Mouse (Mus musculus) neutrophil, adult 5-6 weeks (primary cell): ENCODE measurements around the gene Xrcc4. TPM values are rescaled to one million over a fixed set of nuclear protein-coding genes. Genes with fewer than 3 reads are reported as not detected.
"Not testable (repeated sequence)": the region's sequence is repeated elsewhere in the genome, so short reads cannot be mapped to it uniquely, and the experiment has no call there.

ENCODE experiments used
- ATAC-seq: fragments of 151-379, 151-347 bp; 2 replicates; pipeline ENCODE4 v1.8.0; 2017; ENCODE audit warnings: mild to moderate bottlenecking, moderate TSS enrichment; ENCODE audit not compliant: insufficient number of reproducible peaks, poor library complexity, low FRiP score, severe bottlenecking; ENCODE audit errors: extremely low read depth
- total RNA-seq: library from RNA; stranded (forward); fragments of 200-1000 nt; gene quantifications from 2 replicates; pipeline ENCODE4 v1.2.3, GENCODE M21; 2017

The Xrcc4 gene
- total RNA-seq, 1 experiment from 2014 or later = 28.5 TPM

- not testable (repeated sequence) for ATAC-seq
Observed at GRCm38 (mm10) chr13:89750562-89750961, 338.8 kb downstream of the Xrcc4 start.

GRCm38 (mm10) chr13:89743201-89743600 lies 346.2 kb downstream of the Xrcc4 start:
- no peak for ATAC-seq

GRCm38 (mm10) chr13:89742686-89743200 lies 346.7 kb downstream of the Xrcc4 start:
- ATAC-seq = no peak

- ATAC-seq = 0 out of 2 replicates have a peak, but pooled peaks have one; percentile 14
Observed at GRCm38 (mm10) chr13:89741766-89742685, 347.4 kb downstream of the Xrcc4 start, which contains the start of gene Vcan. Vcan (minus strand) TSS chr13:89742509.

GRCm38 (mm10) chr13:89741116-89741551 lies 348.3 kb downstream of the Xrcc4 start:
- ATAC-seq = no peak

- ATAC-seq = peak; percentile 64
Observed at GRCm38 (mm10) chr13:89740243-89741115, 348.9 kb downstream of the Xrcc4 start.

- no peak for ATAC-seq
Observed at GRCm38 (mm10) chr13:89739696-89740242, 349.6 kb downstream of the Xrcc4 start.

GRCm38 (mm10) chr13:89738776-89739695 lies 350.4 kb downstream of the Xrcc4 start:
- ATAC-seq = peak; percentile 60

GRCm38 (mm10) chr13:89738275-89738674 lies 351.1 kb downstream of the Xrcc4 start:
- ATAC-seq = no peak

GRCm38 (mm10) chr13:89735111-89735510 lies 354.3 kb downstream of the Xrcc4 start:
- no peak for ATAC-seq

- ATAC-seq = no peak
Observed at GRCm38 (mm10) chr13:89726492-89726891, 362.9 kb downstream of the Xrcc4 start.

Other genes starting within 250 kb of the Xrcc4 start
- gene Tmem167, start 485 bp downstream of the Xrcc4 start, total RNA-seq = 19.9 and 21.5 TPM in 2 replicates